Mouse (Mus musculus) granulocyte monocyte progenitor cell, adult 5-6 weeks (primary cell): ENCODE measurements around the gene Mamstr. TPM values are rescaled to one million over a fixed set of nuclear protein-coding genes. Genes with fewer than 3 reads are reported as not detected.

Experiments
- ATAC-seq: replicated peaks from 2 replicates; pipeline ENCODE4 v1.8.0; 2016; ENCODE audit warnings: mild to moderate bottlenecking, moderate TSS enrichment, inconsistent platforms; ENCODE audit not compliant: poor library complexity, severe bottlenecking
- total RNA-seq, 2 experiments: library from RNA; stranded (forward) in 1 of 2; stranded (reverse) in 1 of 2; fragments of 200-712, 200-1000 nt in 1 of 2; fragments of >200 nt in 1 of 2; fragmentation: Nextera tagmentation in 1 of 2; gene quantifications; 2 replicates each; pipeline ENCODE4 v1.2.3; 2014 to 2017

Mamstr gene
- total RNA-seq, 2 experiments from 2014 or later: 0.36 TPM; not detected in 1

DNA sequence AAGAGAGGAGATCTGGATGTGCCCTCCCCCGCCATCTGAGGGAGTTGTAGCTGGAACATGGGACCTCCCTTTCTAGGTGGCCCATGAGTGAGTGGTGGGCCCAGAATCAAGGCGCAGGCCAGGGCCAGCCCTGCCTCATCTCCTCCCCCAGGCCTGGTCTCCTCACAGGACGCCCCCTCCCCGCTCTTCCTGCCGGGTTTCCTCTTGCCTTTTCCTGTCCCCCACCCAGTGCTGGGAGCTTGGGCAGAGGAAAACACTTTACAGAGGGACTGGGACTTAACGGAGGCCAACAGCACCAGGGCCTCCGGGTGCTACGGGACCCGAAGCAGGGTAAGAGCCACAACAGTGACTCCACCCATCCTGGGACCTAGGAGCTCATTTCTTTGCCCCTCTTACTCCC lies 12.5 kb upstream of the Mamstr start, which contains the start of gene Rasip1:
TSS of gene Rasip1 (plus strand) at position 228 of the 400 bp plus-strand sequence.
- no peak for ATAC-seq

DNA sequence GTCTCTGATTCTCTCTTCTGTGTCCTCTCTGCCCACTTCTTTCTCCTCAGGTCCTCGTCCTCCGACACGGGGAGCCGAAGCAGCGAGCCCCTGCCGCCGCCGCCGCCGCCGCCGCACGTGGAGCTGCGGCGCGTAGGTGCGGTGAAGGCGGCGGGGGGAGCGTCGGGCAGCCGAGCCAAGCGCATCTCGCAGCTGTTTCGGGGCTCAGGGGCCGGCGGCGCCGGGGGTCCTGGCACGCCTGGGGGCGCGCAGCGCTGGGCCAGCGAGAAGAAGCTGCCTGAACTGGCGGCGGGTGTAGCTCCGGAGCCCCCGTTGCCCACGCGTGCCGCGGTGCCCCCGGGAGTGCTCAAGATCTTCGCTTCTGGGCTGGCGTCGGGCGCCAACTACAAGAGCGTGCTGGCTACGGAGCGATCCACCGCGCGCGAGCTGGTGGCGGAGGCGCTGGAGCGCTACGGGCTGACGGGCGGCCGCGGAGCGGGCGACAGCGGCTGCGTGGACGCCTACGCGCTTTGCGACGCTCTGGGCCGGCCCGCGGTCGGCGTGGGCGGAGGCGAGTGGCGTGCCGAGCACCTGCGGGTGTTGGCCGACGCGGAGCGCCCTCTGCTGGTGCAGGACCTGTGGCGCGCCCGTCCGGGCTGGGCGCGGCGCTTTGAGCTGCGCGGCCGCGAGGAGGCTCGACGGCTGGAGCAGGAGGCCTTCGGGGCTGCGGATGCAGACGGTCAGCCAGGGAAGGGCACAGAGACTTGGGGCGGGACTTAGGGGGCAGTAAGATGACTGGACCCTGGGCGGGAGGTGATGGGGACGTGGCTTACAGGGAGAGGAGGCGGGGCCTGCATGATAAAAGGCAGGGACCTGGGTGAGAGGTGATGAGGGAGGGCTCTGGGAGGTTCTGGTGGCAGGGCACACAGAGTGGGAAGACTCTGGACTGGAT lies 11.1 kb upstream of the Mamstr start:
- ATAC-seq: peak; percentile 92

- no peak for ATAC-seq
Observed at GRCm38 (mm10) chr7:45630064-45630907, 9.5 kb upstream of the Mamstr start.

DNA sequence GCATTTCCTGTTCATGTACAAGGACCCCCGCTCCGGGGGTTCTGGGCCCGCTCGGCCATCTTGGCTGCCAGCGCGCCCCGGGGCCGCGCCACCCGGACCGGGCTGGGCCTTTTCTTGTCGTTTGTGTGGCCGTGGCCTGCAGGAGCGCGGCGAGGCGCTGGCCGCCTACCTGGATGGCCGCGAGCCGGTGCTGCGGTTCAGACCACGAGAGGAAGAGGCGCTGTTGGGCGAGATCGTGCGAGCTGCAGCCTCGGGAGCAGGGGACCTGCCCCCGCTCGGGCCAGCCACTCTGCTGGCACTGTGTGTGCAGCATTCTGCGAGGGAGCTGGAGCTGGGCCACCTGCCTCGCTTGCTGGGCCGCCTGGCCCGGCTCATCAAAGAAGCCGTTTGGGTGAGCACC lies 7.3 kb upstream of the Mamstr start:
- no peak for ATAC-seq

DNA sequence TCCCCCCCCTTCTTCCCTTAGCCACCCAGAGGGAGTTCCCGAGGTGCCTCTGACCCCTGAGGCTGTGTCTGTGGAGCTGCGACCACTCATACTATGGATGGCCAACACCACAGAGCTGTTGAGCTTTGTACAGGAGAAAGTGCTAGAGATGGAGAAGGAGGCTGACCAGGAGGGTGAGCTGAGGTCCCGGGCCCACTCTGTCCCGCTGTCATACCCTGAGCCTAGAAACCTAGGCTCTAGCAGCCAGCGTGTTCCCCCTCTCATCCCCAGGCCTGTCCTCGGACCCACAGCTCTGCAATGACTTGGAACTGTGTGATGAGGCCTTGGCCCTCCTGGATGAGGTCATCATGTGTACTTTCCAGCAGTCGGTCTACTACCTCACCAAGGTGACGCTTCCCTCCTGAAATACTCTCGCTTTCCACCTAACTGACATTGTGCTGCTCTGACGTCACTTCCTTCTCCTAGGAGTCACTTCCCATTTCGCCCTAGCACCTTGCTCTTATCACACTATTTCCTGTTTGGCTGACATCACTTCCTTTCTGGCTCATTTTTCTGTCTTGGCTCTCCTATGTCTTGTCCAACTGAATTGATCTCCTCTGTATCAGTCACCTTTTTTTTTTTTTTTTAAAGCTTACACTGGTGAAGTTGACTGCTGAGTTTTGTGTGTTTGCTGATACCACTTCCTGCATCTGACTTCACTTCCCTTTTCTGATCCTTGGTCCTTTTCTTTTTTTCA lies 4.7 kb upstream of the Mamstr start:
- peak; percentile 92 for ATAC-seq

DNA sequence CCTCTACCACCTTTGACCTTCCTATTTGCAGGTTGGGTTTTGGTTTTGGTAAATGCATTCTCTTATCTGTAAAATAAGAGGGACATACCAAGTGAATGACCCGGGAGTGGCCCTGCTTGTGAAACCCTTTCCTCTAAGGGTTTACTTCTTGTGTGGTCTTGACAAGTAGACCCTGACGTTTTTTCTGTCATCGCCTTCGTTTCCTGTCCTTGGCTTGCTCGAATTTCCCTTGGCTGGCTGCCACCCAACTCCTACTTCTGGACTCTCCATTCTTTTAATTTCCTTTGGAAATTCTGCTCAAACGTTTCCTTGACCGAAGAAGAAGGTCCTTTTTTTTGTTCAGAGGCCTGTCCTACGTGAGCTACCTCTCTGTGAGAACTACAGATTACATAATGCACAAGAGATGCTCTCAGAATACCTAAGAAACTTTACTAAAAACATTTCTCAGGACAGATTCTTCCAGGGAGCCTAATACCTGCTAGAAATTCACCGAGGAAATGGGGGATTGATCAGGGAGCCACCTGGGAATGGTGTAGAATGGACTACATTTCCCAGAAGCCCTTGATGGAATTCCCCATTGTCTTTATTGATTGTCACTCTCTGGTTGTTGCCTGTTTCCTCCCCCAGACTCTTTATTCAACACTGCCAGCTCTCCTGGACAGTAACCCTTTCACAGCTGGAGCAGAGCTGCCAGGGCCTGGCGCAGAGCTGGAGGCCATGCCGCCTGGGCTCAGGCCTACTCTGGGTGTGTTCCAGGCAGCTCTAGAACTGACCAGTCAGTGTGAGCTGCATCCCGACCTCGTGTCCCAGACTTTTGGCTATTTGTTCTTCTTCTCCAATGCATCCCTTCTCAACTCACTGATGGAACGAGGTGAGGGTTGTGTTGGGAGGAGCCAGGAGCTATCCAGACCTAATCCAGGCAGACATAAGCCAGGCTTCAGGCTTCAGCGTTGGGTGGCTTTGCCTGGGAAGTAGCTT lies 3.8 kb upstream of the Mamstr start:
- peak; percentile 27 for ATAC-seq

GRCm38 (mm10) chr7:45637710-45638109 lies 2.1 kb upstream of the Mamstr start:
- no peak for ATAC-seq

DNA sequence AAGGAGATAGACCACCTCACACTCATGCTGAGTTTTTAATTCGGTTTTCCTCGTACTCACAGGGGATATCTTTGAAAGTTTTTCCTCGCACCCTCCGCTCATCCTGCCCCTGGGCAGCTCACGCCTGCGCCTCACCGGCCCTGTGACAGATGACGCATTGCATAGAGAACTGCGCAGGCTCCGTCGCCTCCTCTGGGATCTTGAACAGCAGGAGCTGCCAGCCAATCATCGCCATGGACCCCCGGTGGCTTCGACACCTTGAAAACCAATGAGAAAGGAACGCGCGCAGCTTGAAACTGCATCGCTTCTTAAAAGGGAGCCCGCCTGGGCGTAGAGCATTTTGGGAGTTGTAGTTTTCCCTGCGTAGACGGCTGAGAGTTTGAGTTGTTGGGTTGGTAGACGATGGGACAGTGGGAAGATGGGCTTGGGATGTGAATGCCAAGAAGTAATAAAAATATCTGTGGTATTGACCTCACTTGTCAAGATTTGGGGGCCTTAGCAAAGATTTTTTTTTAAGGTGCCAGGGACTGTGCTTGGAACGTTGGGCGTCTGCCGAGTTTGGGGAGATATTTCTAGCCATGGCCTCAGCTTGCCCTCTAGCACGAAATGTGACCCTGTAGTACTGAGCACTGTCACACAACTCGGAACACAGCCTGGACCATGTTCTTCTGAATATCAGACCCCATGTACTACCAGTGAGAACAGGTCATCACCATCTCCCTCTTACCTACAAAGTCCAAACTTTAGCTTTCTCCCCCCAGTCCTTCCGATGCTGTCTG lies 965 bp upstream of the Mamstr start:
- no peak for ATAC-seq

- no peak for ATAC-seq
Observed at GRCm38 (mm10) chr7:45640191-45640957, 597 bp downstream of the Mamstr start.

DNA sequence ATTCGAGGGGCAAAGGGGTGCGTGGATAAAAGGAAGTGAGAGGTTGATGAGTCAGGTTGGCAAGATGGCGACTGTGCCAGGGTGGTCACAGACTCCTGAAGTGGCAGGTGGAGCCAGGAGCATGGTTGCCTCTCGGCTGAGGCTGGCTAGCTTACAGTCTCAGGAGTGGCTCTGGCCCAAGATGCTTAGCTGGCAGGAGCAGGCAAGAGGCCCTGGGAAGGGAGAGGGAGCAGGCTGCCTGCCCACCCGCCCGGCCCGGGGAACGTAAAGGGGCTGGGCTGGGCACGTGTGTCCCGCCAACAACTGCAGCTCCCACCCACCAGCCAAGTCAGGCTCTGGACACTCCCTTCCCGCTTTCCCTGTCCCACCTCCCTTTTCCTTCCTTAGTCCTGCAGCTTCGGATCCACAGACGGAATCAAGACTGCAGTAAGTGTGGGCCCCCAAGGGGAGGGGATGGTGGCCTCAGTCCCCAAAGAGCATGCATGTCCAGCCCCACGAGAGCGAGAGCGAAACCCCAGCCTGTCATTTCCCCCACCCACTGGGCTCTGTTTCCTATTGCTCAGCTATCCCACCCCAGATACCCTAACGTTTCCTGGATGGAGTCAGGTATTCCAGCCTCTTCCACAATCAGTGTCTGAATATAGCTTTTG lies 1.7 kb downstream of the Mamstr start:
- no peak for ATAC-seq

- ATAC-seq: no peak
Observed at GRCm38 (mm10) chr7:45642083-45642482, 2.3 kb downstream of the Mamstr start.

- no peak for ATAC-seq
Observed at GRCm38 (mm10) chr7:45642503-45643255, 2.9 kb downstream of the Mamstr start.

DNA sequence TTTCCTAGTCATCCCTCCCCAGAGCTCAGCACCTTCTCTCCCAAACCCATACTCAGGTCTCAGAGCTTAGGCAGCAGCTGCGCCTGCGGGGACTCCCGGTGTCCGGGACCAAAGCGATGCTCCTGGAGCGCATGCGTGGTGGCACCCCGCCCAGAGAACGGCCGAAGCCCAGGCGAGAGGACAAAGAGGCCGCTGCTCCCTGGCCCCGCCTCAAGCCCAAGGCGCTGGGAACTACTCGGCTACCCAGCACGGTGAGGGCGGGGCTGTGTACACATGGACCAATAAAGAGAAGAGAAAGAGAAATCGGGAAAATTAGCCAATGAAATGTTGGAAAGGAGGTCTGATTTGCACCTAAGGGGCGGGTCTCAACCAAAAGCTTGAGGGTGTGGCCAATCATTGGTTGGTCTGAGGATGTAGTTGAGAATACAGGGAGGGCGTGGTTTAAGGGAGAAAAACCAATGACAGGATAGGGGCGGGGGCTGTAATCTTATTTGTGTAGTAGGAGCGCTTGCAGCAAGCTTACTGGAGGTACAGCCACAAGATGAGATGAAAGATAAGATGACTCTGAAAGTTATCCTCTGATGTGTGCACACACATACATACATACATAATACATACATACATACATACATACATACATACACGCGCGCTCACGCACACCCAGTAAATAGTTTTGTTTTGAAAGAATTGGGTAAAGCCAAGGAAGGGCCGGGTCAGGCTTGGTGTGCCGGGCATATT lies 3.8 kb downstream of the Mamstr start:
- peak; percentile 88 for ATAC-seq

DNA sequence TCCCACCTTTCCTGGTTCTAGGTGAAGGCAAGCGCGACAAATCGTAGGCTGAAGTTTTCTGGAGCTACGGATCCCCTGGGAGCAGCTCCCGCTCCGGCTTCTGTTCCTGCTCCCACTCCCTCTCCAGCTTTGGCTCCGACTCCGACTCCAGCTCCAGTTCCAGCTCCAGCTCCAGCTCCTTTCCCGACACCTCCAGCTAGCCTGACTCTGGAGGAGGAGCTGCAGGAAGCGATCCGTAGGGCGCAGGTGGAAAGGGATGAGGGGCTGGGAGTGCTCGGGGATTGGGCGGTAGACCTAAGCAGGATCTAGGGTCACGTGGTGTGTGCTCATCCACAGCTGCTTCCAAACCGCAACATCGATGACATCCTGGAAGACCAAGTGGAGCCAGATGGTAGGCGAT lies 4.4 kb downstream of the Mamstr start:
- ATAC-seq: no peak

- ATAC-seq: no peak
Observed at GRCm38 (mm10) chr7:45644872-45645590, 5.3 kb downstream of the Mamstr start.
